Mouse (Mus musculus) stomach, embryonic 16.5 days (tissue): ENCODE results near the gene Nosip. TPM values are rescaled to one million over a fixed set of nuclear protein-coding genes. Genes with fewer than 3 reads are reported as not detected.

Experiments
- ATAC-seq: fragments of 200-750 bp; cut with Nextera tagmentation; 2 replicates; pipeline ENCODE4 v1.8.0; 2017; ENCODE audit warnings: moderate number of reproducible peaks, moderate TSS enrichment; ENCODE audit not compliant: insufficient read depth, low FRiP score
- H3K27ac ChIP-seq: fragments of 300-500 bp; sonication (generic); 2 replicates; pipeline ENCODE4 v1.5.1; 2014; ENCODE audit warnings: low read length
- H3K27me3 ChIP-seq: fragments of 300-500 bp; sonication (generic); 2 replicates; pipeline ENCODE4 v1.6.1; 2014; ENCODE audit warnings: low read length, control low read depth, mixed read lengths; ENCODE audit not compliant: control insufficient read depth, insufficient read depth
- H3K36me3 ChIP-seq: fragments of 300-500 bp; sonication (generic); 2 replicates; pipeline ENCODE4 v1.6.1; 2014; ENCODE audit warnings: low read length; ENCODE audit not compliant: control insufficient read depth, insufficient read depth
- H3K4me1 ChIP-seq: fragments of 300-500 bp; sonication (generic); 2 replicates; pipeline ENCODE4 v1.6.1; 2014; ENCODE audit warnings: low read length, control low read depth, mixed read lengths; ENCODE audit not compliant: control insufficient read depth, insufficient read depth
- H3K4me2 ChIP-seq: fragments of 300-500 bp; sonication (generic); 2 replicates; pipeline ENCODE4 v1.6.1; 2014; ENCODE audit warnings: low read depth, low read length, mixed read lengths
- H3K4me3 ChIP-seq: fragments of 300-500 bp; sonication (generic); replicated peaks from 2 replicates; pipeline ENCODE4 v1.5.1; 2014; ENCODE audit warnings: mild to moderate bottlenecking, low read length
- H3K9ac ChIP-seq: fragments of 300-500 bp; sonication (generic); 2 replicates; pipeline ENCODE4 v1.6.1; 2014; ENCODE audit warnings: low read length
- H3K9me3 ChIP-seq: fragments of 300-500 bp; sonication (generic); replicated peaks from 2 replicates; pipeline ENCODE4 v1.6.1; 2016; ENCODE audit warnings: low read length, control low read depth; ENCODE audit not compliant: control insufficient read depth
- WGBS: fragments of 180-500 bp; shearing (Covaris S2); extraction: QIAGEN DNeasy Blood & Tissue Kit; methylation state at CpG from one replicate; pipeline ENCODE4 v1.1.7; 2014; 5-methylcytosine and 5-hydroxymethylcytosine counted together
- polyA plus RNA-seq: library from polyadenylated mRNA; unstranded; fragments of >200 nt; fragmentation: Nextera tagmentation; extraction: Ambion mirVana; gene quantifications from 2 replicates; pipeline ENCODE4 v1.2.1, GENCODE M21; 2015

Nosip gene
- polyA plus RNA-seq, 1 experiment from 2014 or later = 55.7 TPM

DNA sequence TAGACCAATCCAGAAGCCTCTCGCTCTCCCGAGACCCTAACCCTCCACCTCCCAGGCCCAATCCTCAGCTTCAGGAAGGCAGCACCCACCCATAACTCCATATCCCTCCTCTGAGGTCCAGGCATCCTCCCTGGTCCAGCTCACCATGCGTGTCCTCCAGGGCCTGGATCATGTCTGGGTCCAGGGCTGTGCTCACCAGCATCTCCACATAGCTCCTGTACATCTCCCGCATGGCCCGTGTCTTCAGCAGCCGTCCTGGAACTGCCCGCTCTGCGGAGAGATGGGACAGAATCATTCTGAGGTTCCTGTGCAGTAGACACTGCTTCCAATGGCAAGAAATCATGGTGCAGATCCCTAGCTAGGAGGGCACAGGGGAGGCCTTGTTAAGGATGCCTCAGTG lies 31.4 kb upstream of the Nosip start:
- no peaks in the 10 kb centered on the region for H3K27me3 ChIP-seq
- WGBS = 98% methylated on average over 8 of the region's 8 CpGs
- H3K9ac ChIP-seq = no peak overlapping the region
- H3K4me3 ChIP-seq = no peak overlapping the region
- peaks cover 43% of the 10 kb centered on the region for H3K36me3 ChIP-seq
- no peaks in the 10 kb centered on the region for H3K9me3 ChIP-seq
- no peak overlapping the region for H3K27ac ChIP-seq
- ATAC-seq = no peak
- H3K4me2 ChIP-seq = no peak overlapping the region
- H3K4me1 ChIP-seq = no peaks in the 10 kb centered on the region

DNA sequence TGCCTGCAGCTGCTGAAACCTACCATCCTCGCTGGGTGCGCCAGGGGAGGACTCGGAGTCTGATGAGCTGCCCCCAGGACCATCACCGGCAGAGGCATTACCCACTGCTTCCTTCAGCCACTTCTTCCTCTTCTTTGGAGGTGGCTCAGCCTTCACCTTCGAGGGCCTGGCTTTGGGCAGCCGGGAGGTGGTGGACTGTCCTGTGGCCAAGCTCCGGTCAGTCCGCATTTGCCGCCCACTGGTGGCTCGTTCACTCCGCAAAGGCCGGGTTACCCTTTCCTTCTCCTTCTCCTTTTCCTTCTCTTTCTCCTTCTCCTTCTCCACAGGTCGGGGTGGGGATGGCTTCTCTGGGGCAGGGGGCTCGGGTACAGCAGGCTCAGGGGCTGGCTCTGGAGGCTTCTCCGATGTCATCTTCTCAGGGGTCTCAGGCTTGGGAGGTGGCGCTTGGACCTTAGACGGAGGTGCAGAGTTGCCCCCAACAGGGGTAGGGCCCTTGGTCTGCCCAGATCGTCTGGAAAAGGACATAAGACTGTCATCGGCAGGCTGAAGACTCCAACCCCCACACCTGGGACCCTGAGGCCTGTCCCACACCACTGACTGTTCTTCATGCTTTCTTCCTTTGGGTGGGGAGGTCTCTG lies 28.4 kb upstream of the Nosip start:
- no peaks in the 10 kb centered on the region for H3K9me3 ChIP-seq
- no peak overlapping the region for H3K4me3 ChIP-seq
- H3K27ac ChIP-seq = no peak overlapping the region
- no peak overlapping the region for H3K9ac ChIP-seq
- 94% methylated on average over 19 of the region's 19 CpGs for WGBS
- no peak overlapping the region for H3K4me2 ChIP-seq
- H3K4me1 ChIP-seq = no peaks in the 10 kb centered on the region
- ATAC-seq = no peak
- H3K36me3 ChIP-seq = peaks cover 53% of the 10 kb centered on the region
- no peaks in the 10 kb centered on the region for H3K27me3 ChIP-seq

DNA sequence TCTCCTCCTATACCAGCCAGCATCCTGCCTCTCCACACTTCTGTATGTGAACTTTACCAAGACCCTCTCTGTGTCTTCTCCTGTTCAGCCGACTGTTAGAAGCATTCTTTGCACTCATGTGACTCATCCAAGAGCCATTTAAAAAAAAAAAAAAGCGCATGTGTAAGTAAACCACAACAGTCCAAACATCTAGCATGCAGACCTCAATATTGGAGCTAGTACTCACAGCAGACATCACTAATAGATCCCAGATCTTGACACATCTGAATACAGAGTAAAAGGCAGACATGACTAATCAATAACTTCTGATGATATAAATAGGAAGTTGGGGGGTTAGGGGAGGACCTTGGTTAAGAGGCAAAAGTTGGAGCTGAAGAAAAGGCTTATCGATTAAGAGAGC lies 26.6 kb upstream of the Nosip start:
- H3K36me3 ChIP-seq = peaks cover 62% of the 10 kb centered on the region

DNA sequence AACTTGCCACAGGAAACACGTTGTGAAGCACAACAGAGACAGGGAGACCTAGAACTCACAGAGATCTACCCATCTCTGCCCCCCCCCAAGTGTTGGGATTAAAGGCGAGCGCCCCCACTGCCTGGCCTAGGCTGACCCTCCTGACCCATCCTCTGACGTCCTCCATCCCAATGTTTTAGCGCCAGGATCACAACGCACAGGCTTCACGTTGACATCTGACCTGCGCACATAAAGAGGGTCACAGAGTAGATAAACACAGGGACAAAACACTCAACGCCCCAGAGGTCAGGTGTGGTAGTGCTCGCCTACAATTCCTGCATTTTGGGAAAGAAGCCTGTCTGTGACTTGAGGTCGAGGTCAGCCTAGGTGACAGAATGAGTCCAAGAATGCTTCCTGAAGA lies 25.5 kb upstream of the Nosip start:
- Histone ChIP-seq H3K4me2 (no peak overlapping the region), H3K4me3 (no peak overlapping the region), H3K27me3 (no peaks in the 10 kb centered on the region), H3K27ac (no peak overlapping the region), H3K9me3 (no peaks in the 10 kb centered on the region), H3K9ac (no peak overlapping the region), H3K4me1 (no peaks in the 10 kb centered on the region), H3K36me3 (peaks cover 65% of the 10 kb centered on the region)
- WGBS = 77% methylated on average over 11 of the region's 11 CpGs
- ATAC-seq = no peak

More for the DNA sequence above, 26.6 kb upstream of the Nosip start:
- H3K4me1 ChIP-seq = no peaks in the 10 kb centered on the region
- WGBS = 81% methylated on average over 3 of the region's 3 CpGs
- ATAC-seq = no peak
- H3K9ac ChIP-seq = no peak overlapping the region
- H3K4me2 ChIP-seq = no peak overlapping the region
- H3K4me3 ChIP-seq = no peak overlapping the region
- no peak overlapping the region for H3K27ac ChIP-seq
- no peaks in the 10 kb centered on the region for H3K27me3 ChIP-seq
- no peaks in the 10 kb centered on the region for H3K9me3 ChIP-seq

DNA sequence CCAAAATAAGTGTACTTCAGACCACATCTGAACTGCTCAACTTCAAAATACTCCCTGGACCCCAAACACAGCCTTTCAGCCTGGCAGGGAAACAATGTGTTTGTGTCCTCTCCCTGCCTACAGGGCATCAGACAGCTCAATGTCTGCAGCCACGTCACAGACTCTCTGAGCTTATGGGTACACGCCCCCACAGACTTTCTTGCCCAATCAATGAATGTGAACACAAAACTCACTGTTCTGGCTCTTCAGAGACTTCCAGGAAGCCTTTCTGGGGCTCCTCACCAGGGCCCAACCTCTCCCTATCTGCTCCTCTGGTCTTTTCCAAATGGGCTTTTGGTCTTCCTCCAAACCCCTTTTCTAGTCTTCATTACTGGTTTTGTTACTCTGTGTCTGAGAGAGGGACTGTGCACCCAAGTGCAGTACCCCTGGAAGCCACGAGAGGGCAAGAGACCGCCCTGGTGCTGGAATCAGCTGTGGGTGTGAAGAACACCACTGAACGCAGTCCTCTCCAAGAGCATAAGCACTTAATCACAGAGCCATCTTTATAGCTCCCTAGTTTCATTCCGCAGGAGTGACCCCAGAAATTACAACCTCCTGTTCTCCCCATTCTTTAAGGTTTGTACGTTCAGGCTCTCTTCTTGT lies 24.4 kb upstream of the Nosip start:
- Histone ChIP-seq H3K4me2 (no peak overlapping the region), H3K4me3 (no peak overlapping the region), H3K27me3 (no peaks in the 10 kb centered on the region), H3K9ac (no peak overlapping the region), H3K27ac (no peak overlapping the region), H3K4me1 (no peaks in the 10 kb centered on the region), H3K9me3 (no peaks in the 10 kb centered on the region), H3K36me3 (peaks cover 61% of the 10 kb centered on the region)
- WGBS = 67% methylated on average over 7 of the region's 7 CpGs
- 0 out of 2 replicates have a peak, but pooled peaks have one; percentile 38 for ATAC-seq

DNA sequence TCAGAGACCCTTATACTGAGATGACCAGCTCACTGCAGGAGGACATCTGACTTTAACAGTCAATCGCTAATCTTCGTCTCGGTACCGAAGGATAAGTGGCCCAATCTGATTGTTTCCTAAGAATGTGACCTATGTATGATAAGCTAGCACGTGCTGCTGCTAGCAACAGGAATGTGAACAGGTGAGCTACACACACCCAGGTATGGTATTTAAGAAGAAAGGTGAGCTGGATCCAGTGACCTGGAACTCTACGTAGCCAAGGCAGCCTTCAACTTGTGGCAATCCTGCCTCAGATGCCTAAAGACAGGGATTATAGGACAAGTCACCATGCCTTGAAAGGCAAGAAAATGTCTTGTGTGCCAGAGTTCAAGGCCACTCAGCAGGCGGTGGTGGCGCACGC lies 23.8 kb upstream of the Nosip start:
- Histone ChIP-seq H3K4me1 (no peaks in the 10 kb centered on the region), H3K36me3 (peaks cover 64% of the 10 kb centered on the region), H3K9ac (no peak overlapping the region), H3K4me3 (no peak overlapping the region), H3K4me2 (no peak overlapping the region), H3K27me3 (no peaks in the 10 kb centered on the region), H3K9me3 (no peaks in the 10 kb centered on the region), H3K27ac (no peak overlapping the region)
- 88% methylated on average over 9 of the region's 9 CpGs for WGBS
- no peak for ATAC-seq

DNA sequence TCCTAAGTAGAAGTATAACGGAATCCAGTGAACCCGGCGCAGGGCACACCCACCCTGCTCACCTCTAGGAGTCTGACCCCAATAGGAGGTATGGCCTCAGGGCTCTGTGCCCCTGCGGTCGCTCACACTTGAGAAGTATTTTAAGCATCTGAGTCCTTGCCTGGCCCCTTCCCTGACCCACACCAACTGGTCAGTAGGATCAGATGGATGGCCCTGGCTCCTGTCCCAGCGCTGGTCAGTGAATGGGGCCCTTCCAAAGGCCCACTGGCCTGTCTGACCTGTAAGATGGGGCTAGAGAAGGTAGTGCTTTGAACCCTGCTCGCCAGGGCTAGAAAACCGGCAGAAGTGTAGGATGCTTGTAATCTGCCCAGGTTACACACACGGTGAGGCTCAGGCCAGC lies 21.4 kb upstream of the Nosip start:
- H3K9me3 ChIP-seq = no peaks in the 10 kb centered on the region
- H3K36me3 ChIP-seq = peaks cover 50% of the 10 kb centered on the region

DNA sequence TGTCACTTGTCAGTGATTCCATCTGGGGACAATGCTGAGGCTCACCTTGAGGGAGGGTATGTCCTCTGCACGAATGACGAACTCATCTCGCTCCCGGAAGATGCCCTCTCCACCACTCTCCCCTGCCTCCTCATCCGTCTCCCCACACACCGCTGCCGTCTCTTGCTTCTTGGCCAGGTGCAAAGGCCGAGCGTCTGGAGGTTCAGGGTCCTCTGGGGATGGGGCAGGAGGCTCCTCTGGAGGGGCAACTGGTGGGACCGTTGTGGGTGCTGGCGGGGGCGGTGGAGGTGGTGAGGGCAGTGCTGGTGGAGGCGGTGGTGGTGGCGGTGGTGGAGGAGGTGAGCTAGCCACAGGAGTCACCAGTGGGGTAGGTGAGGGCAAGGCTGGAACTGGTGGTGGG lies 18.9 kb upstream of the Nosip start:
- Histone ChIP-seq H3K4me1 (no peaks in the 10 kb centered on the region), H3K4me3 (no peak overlapping the region), H3K27ac (no peak overlapping the region), H3K36me3 (peaks cover 60% of the 10 kb centered on the region), H3K9me3 (no peaks in the 10 kb centered on the region), H3K9ac (no peak overlapping the region), H3K4me2 (no peak overlapping the region), H3K27me3 (no peaks in the 10 kb centered on the region)
- 91% methylated on average over 14 of the region's 14 CpGs for whole genome bisulfite sequencing
- ATAC-seq = no peak

More for the DNA sequence above, 21.4 kb upstream of the Nosip start:
- WGBS = 92% methylated on average over 9 of the region's 9 CpGs
- no peaks in the 10 kb centered on the region for H3K27me3 ChIP-seq
- no peak for ATAC-seq
- H3K4me2 ChIP-seq = no peak overlapping the region
- no peaks in the 10 kb centered on the region for H3K4me1 ChIP-seq
- H3K4me3 ChIP-seq = no peak overlapping the region
- no peak overlapping the region for H3K9ac ChIP-seq
- H3K27ac ChIP-seq = no peak overlapping the region

DNA sequence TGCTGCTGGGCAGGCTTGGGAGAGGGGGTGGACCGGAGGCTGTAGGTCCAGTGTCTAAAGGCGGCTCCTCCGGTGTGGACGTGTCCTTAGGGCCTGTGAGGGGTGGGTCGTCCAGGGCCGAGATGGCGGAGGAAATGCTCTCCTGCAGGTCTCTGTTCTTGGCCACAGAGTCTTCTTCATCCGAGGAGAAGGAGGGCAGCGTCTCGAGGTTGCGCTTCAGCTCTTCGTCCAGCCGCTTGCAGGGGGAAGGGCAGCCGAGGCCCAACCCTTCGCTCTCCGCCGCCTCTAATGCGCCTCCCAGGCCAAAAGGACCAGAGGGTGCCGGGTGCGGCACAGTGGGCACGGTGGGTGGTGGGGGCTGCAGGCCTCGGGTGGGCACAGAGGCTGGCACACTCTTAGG lies 16.5 kb upstream of the Nosip start:
- H3K9ac ChIP-seq = no peak overlapping the region
- no peaks in the 10 kb centered on the region for H3K9me3 ChIP-seq
- no peak for ATAC-seq
- no peak overlapping the region for H3K4me2 ChIP-seq
- 91% methylated on average over 22 of the region's 22 CpGs for WGBS
- no peaks in the 10 kb centered on the region for H3K27me3 ChIP-seq
- no peak overlapping the region for H3K27ac ChIP-seq
- peaks cover 63% of the 10 kb centered on the region for H3K36me3 ChIP-seq
- H3K4me3 ChIP-seq = no peak overlapping the region
- H3K4me1 ChIP-seq = no peaks in the 10 kb centered on the region
